Mouse (Mus musculus) thymus, adult 18-20 months (tissue): ENCODE measurements around the gene Ddx55.

Source experiments
- DNase-seq, 2 experiments: peaks; one replicate each; pipeline ENCODE4 v3.0.0; 2022; ENCODE audit warnings: mixed read lengths in 2 of 2

The Ddx55 gene

DNA sequence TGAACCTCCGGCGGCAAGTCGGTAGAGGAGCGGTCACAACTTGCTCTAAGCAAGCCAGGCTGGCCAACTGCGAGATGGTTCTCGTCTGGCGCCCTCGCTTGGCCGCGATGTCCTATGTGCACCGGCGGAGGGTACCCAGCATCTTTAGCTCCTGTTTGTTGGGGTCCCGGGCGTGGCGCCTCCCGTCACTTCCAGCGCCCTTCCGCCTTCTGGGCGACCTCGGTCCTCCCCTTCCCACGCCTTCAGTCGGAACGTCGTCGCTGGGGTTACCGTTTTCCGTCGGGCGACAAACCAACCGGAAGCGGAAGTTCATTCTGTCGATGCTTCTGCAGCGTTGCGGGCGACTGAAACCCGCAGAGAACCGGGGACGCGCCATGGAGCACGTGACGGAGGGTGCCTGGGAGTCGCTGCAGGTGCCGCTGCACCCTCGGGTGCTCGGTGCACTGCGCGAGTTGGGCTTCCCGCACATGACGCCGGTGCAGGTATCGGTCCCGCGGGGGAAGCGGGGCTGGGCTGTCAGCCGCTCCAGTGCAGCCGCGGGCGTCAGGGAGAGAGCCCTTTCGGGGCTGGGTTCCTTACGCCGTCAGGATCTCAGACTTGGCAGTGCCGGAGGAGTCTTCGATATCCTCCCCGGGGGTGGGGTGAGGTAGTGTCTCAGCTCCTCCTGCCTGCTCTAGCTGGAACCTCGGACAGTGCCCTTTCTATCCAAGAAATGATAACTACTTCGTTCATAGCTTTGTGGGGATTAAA lies at the start of gene Ddx55:
Gene Ddx55 (plus strand): TSS at position 307 of the 750 bp plus-strand sequence.
- DNase-seq: peak; percentile 86 to 91

DNA sequence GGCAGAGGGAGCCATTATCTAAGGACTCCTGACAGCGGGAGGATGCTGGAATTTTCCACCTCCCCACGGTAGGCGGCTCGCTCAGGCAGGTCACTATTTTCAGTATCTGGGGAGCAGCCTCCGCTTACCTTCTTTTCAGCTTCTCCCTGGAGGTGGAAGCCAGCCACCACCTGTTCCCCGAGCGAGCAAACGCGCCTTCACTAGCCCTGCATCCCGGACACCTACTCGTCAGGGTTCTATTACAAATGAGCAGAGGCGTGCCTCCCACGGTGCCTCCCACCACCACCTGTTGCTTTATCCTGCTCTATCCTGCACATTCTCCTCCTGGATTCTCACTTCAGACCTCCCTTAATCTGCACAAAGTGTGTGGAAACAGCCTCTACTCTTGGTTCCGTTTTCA lies 48.9 kb upstream of the Ddx55 start:
- no peak for DNase-seq

DNA sequence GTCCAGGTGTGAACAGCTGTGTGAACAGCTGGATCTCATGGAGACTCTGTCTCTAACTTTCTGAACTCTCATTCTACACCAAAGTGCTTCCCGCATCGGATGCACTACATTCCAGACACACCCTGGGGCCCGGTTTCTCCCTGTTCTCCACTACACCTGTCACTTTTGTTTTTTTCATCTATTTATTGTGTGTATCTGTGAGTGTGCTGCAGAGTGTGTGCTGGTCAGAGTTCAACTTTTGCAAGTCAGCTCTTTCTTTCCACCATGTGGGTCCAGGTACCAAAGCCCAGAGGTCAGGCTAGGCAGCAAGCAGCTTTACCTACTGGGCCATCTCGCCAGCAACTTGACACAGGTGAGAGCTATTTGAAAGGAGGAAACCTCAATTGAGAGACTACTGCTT lies 47.4 kb upstream of the Ddx55 start:
- DNase-seq: no peak

DNA sequence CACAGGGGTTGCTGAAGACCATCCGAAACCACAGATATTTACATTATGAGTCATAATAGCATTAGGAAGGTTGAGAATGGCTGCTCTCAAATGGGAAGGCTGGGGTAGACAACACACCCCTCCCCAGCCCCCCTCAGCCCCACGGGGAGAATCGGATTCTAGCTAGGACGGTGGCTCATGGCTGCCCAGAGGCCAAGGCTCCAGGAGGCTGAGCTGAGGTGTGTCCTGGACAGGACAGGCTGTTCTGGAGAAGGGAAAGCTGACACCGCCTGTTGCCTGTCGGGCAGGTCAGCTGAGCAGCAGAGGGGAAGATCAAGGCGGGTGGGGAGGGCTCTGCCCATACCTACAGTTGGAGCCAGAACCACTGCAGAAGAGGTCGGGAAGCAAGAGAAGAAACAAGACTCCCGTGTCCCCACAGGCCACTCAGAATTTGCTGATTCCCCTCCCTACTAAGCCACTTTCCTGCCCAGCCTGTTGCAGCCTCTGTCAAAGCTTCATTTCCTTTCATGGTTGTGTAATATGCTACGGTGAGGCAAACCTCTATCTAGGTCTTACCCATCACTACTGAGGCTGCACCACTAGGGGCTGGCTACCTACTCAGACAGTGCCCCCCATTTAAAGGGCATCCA lies 45.8 kb upstream of the Ddx55 start:
- no peak for DNase-seq

DNA sequence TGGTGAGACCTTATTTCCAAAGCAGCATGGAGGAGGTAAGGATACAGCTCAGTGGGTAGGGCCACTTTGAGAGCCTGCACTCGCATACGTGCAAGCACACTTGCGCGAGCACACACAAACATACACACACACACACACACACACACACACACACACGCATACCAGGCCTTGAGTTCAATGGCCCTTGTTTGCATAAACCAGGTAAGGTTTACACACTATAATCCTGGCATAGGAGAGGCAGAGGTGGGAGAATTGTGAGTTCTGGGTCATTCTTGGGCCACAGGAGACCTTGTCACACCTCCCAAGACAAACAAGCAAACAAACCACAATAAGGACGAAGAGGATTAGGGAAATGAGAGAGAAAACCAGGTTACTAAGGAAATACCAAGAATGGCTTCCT lies 43.5 kb upstream of the Ddx55 start:
- no peak for DNase-seq

DNA sequence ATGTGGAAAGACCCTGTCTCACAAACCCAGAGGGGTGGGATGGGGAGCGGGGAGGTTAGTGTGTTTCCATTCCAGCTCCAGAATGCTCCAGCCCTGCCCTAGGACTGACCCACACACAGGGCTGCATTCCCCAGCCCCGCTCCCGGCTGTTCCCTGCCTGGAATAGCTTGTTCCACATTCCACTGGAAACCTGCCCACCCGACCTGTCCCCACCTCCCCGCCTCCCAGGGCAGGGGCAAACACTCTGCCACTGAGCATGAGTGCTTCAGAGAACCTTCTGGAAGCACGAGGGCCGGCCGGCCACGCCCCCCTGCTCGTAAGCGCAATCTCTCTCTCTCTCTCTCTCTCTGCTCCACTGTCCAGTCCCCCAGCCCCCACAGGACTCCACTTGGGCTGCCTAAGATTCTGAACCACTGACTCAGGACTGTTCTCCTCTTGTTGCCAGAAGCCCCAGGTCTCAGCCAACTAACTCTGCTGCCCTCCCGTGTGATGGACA lies 42.9 kb upstream of the Ddx55 start:
- no peak for DNase-seq

DNA sequence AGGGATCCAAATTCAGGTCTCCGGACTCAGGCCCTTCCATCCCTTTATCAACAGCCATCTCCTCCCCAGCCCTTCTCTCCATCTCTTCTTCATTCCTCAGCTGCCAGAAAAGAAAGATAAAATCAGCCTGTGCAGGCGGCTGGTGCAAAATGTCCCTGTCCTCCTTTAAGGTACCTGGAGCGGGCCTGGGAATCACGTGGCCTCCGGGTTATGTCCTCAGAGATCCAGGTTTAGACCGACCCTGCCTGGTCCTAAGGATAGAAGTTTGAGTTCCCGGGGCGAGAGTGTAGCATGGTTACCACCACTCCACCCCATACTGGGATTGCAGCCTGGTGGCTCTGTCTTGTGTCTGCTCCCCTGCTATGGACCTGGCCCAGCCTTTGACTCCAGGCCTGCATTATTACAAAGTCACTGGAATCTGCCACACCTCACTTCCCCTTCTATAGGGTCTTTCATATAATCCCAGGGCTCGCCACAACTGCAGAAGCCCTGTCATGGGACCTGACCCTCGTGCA lies 42.1 kb upstream of the Ddx55 start:
- DNase-seq: no peak

DNA sequence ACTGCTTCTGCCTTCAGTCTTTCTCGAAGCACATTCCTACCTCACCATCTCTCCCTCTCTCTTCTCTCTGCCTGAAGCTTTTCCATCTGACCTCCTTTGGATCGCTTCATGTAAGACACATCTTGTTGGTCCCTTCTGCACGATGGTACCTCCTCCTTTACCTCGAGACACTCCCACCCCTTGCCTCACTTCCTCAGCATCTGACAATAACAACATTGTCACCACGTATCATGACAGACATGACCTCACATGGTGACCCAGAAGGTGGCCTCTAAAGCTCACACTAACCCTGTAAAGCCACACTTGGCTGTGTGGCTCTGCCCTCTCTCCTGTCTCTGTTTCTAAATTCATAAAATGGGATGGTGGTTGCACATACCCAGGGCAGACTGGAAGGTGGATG lies 36.9 kb upstream of the Ddx55 start:
- DNase-seq: no peak

DNA sequence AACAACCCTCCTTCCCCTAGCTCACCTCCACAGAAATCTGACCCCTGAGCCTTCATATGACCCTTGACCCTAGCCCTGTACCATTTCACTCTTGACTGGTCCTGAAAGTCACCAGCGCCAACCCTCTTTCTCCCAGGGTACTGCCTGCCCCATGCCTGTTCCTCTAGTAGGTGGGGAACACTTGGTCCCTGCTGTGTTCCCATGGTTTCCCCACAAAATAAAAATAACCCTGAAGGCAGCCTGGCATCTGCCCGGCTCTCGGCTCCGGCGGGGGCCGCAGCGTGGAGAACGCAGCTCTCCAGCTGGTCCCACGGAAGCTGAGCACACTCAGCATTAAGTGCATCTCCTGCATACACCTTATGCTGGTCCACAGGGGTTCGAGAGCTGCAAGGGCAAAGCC lies 34.0 kb upstream of the Ddx55 start:
- DNase-seq: no peak

DNA sequence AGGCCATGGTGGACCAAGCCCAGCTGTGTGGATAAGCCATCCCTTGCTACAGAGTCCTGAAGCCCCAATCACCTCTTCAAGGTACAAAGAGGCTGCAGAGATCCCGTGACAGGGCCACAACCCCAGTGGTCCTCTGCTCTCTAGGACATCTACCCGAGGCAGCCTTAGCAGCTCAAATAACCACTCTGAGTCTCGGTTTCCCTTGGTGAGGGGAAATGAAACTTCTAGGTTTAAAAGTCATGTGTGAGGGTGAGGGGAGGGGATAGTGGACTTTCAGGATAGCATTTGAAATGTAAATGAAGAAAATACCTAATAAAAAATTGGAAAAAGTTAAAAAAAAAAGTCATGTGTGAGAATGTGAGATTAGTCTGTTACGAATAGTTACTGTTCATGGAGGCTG lies 31.1 kb upstream of the Ddx55 start:
- no peak for DNase-seq

DNA sequence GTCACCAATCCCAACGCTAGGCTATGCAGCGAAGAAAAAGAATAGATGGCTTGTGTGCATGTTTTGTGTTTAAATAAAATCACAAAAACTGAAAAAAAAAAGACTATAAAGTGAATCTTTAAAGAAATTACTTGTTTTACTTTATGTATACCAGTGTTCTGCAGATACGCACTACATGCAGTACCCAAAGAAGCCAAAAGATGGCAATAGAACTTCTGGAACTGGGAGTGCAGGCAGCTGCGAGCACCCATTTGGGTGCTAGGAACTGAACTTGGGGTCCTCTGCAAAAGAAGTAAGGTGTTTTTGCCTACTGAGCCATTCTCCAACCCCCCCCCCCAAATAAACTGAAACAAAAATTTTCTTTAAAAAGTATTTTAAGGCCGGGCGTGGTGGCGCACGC lies 29.6 kb upstream of the Ddx55 start:
- no peak for DNase-seq

DNA sequence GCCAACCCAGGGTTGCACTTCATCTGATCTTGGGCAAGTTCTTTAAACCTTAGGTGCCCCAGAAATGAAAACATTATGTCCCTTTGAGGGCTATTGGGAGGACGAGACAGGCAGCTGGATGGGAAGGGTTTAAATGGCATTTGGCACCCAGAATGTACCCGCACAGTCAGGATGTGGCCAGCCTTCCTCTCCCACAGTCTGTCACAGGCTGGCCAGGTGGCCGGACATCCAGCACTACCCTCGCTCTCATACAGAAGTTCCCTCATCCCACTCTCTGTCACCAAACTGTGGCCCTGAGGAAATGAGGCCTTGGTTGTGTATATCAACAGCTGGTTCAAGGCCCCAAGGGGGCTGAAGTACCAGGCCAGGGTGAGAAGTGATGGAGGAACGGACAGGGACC lies 27.7 kb upstream of the Ddx55 start:
- no peak for DNase-seq

DNA sequence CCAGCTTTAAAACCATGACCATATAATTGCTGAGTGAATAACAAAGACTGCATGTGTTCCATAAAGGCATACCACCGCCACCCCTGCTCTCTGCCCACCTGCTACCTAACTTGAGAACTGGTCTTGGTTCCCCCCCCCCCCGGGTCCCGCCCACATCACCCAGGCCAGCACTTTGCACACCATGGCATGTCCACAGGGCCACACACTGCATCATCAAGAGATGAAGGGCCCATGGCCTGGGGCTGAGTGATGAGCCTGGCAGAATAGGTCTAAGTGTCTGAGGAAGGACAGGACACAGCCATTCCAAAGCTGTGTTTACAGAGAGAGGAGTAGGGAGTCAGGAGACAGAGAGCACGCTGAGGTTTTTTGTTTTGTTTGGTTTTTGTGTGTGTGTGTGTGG lies 24.3 kb upstream of the Ddx55 start:
- no peak for DNase-seq

DNA sequence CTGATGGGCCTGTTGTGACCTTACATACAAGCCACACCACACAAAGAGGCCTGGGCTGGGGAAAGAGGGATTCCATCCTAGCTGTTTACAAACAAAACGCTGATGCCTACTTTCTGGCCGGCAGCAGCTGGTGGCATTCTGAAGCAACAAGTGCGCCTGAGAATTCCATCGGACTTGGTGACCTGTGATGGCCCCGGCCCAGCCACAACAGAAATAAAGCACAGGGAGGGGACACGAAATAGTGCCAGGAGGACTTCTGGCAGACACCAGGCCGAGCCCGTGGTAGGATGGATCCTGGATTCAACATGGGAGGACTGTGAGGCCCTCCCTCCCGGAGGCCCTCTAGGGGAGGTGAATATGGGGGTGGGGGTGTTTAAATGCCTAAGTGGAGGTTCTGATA lies 23.9 kb upstream of the Ddx55 start:
- no peak for DNase-seq

DNA sequence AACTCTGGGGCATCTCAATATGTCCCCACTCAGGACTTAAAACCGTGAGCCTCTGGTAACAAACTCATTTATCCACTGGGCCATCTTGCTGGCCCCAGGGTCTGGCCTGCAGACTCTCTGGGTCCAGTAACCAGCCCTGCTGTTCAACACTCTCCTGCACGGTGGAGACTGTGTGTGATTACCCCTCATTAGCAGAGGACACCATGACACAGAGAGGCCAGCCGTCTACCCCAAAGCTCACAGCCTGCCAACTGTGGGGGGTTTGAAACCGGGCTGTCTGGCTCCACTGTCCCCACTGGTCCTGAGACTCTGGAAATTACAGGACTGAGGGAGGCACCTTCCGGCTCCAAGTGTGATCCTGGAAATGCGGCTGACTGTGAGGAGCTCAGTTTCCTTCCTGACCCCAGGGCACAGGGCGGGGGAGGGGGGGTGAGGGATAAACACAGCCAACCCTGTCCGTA lies 23.4 kb upstream of the Ddx55 start:
- DNase-seq: no peak

DNA sequence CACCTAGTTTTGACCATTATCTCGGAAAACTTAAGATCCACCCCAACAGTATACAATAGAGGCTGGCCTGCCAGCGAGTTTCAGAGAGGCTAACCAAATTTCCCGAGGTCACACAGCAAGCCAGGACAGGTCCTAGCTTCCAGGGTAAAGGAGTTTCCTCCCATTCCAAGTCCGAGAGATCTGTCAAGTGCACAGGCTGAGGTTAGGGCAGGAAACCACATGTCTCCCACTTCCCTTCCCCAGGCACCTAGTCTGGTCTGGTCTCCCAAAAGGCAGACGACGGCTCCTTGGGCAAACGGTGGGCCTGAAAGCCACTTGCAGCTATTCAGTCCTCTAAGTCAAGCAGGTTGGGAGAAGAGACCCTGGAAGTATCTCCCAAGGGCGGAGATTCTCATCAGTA lies 23.0 kb upstream of the Ddx55 start:
- no peak for DNase-seq

DNA sequence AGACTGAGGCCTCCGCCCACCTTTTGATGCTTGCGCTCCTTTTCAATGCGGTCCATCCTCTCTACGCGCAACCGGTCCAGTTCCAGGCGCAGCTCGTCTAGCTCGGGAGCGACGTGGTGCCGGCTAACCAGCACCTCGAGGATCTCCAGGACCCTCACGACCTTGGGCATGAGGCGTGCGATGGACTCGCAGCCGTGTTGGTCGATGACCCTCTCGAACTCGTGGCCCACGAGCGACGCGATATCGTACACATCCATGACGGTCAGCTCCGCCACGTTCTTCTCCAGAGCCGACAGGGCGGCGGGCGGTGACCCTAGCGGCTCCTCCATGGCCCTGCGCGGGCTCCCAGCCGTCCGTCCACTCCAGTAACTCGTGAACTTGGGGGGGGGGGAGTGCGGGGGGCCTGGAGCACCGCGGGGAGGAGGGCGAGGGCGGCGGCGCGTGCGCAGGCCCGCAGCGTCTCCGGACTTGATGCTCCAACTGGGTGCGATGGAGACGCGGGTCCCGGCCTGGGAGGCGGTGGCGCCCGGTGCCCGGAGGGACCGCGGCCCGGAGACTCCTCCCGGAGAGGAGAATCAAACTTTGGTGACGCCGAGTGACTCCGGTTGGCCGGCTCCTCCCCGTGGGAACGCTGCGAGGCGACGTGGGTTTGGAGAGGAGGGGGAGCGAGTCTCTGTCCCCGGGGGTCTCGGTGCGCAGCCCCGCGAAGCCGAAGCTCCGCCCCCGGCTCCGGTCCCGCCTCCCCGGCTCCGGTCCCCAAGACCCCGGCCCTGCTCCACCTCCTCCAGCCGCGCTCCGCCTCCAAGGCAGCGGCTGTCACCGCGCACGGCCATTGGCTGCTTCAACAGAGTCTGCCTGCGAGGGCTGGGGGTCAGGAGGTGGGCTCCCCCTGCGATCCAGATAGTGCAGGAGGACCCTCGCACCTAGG lies 21.7 kb upstream of the Ddx55 start, which contains the start of gene Rilpl1:
Gene Rilpl1 (minus strand): TSS at position 737 of the 928 bp plus-strand sequence.
- DNase-seq: peak; percentile 75

DNA sequence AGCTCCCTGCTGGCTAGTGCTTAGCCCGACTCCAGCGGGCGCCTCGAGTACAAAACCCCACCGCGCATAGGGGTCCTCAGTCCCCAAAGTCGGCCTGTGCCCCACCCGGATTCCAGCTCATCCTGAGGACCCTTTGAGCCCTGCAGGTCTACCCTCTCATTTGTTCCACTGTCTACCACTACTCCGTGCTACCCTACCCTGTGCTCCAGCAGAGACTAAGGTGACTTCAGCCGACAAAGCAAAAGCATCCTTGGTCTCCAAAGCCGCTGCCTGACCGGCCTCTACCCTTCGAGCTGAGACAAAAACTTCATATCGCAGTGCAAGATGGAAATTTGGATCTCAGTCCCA lies 21.1 kb upstream of the Ddx55 start:
- DNase-seq: no peak

DNA sequence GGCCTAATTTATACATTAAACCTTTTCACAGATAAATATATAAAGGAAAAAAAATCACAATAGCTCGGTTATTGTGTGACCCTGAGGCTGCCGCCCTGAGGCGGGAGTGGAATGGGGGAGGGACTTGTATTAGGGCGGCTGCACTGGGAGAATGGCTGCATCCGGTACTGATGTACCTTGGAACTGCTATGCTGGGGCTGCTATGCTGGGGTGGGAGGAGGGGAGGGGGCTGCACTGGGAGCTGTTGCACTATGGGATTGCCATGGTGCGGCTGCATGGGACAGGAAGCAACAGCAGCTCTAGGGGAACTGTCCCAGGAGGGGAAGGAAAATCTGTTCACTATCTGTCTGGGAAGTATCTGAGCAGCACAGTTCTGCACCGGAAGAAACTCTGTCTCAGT lies 20.2 kb upstream of the Ddx55 start:
- no peak for DNase-seq

DNA sequence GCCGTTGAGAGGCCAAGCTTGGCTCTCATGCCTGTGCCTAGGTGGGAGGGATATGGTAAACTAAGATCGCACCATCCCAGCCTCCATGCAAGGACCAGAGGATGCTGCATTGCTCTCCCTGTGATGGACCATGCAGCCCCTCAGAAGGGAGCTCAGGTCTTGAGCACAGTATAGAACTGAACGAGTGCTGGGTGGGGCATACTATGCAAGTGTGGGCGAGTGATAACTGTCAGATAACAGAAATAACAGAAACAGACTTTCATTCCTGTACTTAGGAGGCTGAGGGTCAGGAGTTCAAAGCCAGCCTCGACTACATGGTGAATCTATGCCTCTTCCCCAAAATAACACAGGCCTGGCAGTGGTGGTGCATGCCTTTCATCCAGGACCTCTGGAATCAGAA lies 17.6 kb upstream of the Ddx55 start:
- DNase-seq: no peak

DNA sequence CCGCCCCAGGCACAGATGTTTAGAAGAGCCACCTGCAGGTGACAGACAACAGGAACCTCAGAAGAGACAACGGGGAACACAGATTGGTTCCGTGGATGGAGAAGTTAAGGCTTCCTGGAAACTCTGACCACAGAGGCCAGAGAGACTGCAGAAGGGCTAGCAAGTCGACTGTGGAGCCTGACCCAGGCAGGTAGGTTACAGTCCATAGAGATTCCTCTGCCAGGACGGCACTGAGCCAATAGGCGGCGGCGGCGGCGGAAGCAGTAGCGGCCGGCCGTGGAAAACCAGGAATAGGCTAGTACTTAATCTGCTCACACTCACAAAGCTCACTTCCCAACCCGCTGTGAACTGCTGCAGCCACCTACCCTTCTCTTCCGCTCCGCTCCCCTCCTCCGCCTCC lies 15.9 kb upstream of the Ddx55 start:
- DNase-seq: peak; percentile 21 to 38

DNA sequence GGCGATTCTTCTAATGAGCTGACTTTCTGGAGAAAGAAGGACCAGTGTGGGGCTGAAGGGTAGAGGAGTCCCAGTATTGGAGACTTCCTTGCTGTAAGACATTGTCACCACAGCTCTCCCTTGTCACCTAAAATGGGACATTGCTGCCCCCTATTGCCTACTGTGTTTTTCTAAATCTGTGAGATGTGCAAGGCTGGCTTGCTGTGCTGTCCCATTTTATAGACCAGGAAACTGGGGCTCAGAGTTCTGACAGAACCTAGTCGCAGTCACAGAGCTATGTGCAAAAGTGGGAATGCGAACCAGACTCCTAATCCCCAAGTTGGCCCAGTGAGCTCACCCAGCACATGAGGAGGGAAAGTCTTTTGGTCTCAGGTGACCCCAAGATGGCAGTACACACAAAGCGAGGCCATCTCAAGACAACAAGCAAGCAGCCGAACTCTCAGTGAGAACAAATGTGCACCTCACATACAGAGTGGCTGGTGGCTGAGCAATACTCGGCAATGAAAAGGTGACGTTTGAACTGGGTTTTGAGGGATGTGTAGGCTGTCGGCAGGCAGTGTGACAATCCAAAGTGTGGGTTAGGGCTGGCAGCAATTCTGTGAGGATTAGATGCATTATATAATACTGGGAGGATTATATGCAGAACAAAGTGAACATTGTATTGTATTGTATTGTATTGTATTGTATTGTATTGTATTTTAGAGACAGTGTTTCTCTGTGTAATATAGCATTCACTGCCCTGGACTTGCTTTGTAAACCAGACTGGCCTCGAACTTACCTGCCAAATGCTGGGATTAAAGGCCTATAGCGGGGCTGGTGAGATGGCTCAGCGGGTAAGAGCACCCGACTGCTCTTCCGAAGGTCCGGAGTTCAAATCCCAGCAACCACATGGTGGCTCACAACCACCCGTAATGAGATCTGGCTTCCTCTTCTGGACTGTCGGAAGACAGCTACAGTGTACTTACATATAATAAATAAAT lies 13.6 kb upstream of the Ddx55 start:
- DNase-seq: peak in 1 of 2 experiments; percentile 58
